Mouse (Mus musculus) layer of hippocampus, adult 11-12 months (tissue): ENCODE measurements around the gene Zfp639.

Experiments used
- DNase-seq: peaks from one replicate; pipeline ENCODE4 v3.0.0; 2022; ENCODE audit warnings: low spot score

The Zfp639 gene

DNA sequence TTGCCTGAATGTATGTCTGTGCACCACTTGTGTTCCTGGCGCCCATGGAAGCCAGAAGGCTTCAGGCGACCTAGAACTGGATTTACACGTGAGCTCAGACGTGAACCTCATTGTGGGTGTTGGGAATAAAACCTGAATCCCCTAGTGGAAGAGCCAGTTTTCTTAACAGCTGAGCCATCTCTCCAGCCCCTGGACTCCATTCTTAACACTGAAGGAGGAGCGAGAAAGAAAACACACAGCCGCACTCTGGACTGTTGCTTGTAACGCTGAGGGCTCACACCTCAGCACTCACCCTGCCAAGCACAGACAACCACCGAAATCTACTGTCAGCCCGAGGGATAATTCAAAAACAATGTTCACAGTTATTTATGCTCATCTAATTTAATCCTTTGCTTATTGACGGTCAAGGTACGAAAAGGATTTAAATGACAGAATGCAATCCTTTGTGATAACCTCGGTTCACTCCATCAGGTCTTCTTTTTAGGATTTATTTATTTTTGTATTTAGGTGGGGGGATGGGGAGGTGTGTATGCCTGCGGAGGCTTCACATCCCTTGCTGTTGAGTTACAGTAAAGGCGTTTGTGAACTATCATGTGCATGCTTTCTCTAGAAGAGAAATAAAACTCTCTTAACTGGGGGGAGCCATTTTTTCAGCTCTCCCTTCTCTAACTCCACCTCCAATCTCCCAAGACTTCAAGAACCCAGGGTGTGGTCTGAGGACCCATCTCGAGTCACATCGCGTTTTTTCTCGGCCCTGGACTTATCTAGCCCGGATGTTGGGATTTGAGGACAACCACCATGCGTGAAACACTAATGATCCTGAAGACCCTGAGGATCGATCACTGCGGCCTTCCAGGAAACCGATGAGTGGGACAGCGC is at the start of gene Zfp639:
Gene Zfp639 (plus strand): TSS at position 764 of the 879 bp plus-strand sequence.
- DNase-seq = no peak

- no peak for DNase-seq
Observed at GRCm38 (mm10) chr3:32467321-32467720, 42.7 kb upstream of the Zfp639 start.

- no peak for DNase-seq
Observed at GRCm38 (mm10) chr3:32468411-32468810, 41.6 kb upstream of the Zfp639 start.

GRCm38 (mm10) chr3:32470449-32470848 is 39.6 kb upstream of the Zfp639 start:
- no peak for DNase-seq

DNA sequence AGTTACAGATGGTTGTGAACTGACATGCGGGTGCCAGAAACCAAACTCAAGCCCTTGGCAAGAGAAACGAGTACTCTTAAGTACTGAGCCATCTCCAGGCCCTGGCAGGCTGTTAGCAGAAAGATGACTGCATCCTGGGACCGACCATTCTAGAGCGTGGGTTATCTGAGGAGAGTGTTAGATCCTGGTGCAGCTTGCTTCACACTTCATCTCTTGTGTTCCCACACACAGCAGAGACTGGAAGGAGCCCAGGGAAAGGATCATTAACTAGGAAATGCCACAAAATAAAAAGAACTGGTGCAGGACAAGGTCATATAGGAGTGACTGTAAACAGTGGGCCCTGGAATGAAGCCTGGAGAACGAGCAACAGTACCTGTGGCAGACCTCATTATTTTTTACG is 39.0 kb upstream of the Zfp639 start:
- DNase-seq = no peak

DNA sequence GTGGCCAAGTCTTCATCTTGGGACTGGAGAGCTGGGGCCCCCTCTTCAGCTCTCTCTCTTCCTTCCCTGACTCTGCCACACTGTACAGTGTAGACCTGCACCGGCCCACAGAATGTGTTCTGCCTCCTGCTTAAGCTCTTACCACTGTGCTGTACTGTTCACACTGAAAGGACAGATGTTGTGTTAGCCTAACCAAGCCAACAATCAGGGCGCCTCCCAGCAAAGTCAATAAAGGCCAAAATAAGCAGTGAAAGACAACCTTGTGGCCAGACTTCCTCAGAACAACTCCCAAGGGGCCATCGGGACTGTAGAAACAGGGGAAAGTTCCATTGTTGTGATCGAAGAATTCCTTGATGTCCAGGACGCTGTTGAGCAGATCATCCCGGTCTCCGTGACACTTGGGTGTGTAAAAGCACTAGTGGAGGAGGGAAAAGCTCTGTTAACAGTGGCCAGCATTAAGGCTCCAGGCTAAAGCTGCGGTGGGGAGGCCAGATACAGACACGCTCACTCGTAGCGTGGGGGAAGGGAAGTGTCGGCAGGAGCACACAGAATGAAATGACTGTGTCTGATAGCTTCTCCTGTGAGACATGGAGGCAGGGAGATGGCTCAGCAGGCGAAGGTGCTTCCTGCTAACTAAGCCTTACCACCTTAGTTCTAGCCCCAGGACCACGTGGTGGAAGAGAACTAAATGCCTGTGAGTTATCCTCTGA is 37.7 kb upstream of the Zfp639 start:
- DNase-seq = no peak

DNA sequence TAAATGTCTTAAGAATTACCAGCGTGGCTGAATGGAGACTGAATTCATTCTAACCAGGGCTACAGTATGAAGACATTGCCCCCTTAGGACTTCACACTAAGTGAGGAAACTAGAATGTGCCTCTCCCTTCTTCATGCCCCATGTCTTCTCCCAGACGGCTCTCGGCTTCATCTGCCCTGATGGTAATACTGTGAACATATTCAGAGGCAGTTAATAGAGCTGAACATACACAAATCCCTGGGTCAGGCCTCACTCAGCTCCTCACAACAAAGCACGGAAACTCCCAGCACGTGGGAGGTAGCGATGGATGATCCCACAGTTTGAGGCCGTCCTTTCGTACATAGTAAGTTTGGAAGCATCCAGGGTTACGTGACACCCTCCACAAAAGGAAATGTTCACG is 36.9 kb upstream of the Zfp639 start:
- DNase-seq = no peak

- no peak for DNase-seq
Observed at GRCm38 (mm10) chr3:32479961-32480360, 30.1 kb upstream of the Zfp639 start.

DNA sequence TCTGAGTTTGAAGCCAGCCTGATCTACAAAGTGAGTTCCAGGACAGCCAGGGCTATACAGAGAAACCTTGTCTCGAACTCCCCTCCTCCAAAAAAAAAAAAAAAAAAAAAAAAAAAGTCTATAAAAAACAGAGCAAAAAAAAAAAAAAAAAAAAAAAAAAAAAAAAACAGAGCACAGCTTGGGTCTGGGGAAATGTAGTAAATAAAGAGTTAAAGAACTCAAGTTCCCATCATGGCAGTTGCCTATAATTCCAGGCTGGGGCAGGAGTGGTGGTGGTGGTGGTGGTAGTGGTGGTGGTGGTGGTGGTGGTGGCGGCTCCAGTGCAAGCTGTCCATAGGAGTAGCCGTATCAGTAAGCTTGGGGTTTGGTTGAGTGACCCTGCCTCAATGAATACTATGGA is 27.0 kb upstream of the Zfp639 start:
- no peak for DNase-seq

DNA sequence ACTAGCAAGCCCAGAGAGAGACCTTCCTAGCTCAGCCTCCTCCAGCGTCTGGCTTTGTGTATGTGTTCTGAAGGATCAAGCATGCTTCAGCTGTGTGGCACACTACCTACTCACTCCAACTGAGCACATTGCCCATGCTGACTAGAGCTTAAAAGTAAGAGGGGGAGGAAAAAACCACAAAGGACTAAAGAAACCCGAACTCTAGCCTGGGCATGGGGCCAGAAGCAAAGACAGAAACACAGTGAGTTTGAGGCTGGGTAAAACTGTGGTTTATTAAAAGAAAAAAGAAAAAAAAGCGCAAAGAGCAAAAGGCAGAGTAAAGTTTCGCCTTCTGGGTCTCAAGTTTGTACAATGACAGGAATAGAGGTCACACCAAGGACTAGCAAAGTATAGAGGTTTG is 23.5 kb upstream of the Zfp639 start:
- no peak for DNase-seq

GRCm38 (mm10) chr3:32488172-32488571 is 21.9 kb upstream of the Zfp639 start:
- DNase-seq = no peak

DNA sequence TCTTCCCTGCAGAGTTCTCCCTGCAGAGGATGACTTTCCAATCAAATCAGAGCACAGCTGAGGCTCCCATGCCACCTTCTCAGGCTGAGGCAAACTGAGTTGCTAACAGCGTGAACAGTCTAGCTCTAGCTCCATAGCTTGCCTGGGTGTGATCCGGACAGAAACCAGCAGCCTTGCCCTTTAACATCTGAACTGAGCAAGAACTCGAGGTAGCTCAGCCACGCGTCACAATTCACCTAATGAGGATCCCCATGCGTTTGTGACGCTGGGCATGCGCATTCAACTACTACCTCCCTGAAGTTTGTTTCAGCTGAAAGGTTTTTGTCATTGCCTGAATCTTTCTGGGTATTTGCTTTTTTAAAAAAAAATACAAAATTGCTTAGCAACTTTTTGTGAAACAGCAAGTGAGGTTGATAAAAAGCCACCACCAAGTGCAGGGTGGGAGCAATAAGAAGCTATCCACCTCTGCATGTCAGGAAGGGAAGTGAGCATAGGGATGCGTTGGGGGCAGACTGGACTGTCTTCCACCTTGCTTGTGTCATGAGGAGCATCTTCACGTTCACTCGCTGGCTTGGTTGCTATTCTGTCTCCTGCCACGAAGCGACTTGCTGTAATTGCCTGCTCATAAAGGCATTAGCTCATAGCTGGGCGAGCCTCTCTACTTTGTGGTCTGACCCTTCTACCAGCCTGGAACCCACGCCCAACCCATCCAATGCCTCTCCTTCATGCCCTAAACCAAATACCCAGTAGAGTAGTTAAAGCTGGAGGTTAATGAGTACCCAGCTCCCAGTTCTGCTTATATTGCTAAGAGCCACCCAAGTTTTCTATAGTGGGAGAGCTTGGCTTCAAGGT is 19.8 kb upstream of the Zfp639 start:
- no peak for DNase-seq

DNA sequence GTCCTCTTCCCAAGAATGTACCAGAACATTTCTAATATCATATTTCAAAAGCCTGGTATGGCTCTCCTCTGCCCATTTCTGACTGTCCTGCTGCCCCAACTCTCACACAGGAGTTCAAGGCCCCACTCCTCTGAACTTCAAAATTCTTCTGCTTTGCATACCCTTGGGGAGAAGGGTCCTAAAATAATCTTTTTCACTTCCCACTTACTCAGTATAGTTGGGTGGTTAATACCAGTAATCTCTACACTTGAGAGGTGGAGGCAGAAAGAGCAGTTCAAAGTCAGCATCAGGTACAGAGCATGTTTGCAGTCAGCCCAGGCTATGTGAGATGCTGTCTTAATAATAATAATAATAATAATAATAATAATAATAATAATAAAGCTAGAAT is 19.1 kb upstream of the Zfp639 start:
- DNase-seq = no peak

DNA sequence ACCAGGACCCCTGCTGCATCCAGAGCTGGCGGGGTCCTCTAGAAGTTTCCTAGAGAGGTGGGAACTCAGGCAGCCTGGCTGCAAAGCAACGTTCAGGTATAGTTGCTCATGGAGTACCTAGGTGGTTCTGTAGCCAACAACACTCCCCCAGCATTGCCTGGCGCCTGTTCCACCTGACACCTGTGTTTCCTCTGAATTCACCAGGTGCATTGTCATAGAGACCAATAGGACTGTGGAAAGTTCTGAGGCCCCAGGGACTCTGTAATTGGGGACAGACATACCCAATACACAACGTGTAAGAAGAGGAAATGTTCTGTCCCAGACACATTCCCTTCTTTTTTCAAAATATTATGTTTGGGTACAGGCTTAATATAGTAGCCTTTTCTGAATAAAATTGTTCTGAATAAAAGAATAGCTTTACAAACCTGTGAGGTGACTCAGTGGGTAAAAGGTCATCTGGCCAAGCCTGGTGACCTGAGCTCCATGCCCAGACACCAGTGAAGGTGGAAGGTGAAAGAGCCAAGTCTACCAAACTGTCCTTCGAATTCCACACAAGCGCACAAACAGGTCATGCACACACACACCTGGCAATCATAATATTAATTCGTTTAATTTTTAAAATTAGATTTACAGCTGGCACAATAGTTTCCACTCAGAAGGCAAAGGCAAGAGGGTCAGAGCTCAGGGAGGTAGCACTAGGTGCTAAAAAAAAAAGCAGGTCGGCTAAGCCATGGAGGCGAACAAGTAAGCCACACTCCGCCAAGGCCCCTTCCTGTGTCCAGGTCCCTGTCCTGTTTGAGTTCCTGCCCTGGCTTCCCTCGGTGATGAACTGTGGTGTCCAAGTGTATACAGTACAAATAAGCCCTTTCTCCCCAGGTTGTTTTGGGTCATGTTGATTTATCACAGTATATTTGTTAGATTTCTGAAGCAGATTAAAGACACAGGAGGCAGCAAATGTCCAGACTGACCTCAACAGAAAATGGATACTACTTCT is 17.7 kb upstream of the Zfp639 start, which contains the start of gene Kcnmb3:
Gene Kcnmb3 (minus strand): TSS at position 135 of the 994 bp plus-strand sequence.
- no peak for DNase-seq

DNA sequence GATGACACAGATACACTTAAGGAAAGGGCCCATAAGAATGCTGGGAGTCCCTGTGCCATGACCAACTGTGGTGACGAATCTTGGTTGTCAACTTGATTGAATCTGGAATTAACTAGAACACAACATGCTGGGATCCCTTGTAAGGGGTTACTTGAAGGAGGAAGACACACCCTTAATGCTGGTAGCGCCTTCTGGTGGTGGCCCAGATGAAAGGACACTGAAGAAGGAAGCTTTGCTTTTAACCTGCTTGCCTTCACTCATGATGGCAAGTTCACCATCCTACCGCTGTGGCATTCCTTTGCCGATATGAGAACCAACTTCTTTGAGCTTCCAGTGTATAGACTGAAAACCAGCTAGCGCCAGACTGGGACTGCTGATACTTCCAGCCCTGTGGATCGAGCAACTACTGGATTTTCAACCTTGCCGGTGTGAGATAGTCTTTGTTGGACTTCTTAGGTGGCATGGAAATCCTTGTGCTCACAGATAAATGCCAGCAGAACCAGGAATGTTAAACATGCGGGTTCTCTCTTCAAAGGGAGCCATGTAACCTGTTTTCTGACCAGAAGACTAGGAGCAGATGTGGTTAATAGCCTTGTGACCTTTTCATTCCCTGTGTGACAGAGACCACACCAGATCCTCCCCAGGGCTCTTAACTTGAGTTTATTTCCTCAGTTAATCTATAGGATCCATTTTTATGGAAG is 15.5 kb upstream of the Zfp639 start:
- DNase-seq = no peak

DNA sequence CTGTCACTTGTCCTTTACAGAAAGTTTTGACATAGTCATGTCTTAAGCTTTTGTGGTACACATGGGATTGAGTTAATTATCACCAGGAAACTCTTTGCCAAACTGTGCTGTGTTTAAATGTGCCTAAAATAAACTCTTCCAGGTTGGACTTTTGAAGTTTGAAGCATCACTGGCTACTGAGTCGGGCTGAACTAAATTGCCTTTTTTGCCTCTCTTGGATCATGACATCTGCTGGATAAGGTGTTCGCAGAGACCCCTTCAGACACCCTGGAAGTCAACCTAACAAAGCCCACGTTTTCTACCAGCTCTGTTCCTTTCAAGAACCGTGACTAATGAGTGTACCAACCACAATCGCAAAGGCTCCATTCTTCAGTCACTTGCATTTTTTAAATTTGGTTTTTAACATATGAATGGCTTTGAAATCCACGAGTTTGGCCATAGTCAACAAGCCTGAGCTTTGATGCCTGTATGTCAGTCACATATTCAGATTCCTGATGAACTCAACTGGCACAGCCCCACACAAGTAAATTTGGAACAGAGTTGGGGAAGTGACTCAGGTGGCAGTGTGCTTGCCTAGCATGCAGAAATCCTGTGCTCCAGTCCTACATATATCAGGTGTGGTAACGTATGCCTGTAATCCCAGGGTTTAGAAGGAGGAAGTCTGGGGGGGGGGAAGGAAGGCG is 14.8 kb upstream of the Zfp639 start:
- DNase-seq = no peak

- DNase-seq = no peak
Observed at GRCm38 (mm10) chr3:32495856-32496710, 14.0 kb upstream of the Zfp639 start.

DNA sequence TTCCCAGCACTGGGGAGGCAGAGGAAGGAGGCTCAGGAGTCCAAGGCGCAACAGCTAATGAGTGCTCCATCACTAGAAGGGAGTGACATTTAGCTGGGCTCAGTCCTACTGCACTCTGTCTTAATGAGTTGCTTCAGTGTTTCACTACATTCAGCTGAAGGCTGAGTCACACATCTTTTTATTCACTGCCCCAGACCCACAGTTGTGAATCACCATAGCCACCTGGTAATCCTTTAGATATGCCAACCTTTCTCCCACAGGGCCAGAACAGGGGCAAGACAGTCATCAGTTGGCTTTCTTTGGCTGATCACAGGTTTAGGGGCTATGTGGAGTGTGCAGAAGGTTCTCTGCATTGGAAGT is 13.4 kb upstream of the Zfp639 start:
- no peak for DNase-seq

GRCm38 (mm10) chr3:32500346-32500745 is 9.7 kb upstream of the Zfp639 start:
- DNase-seq = no peak
